8 mouse cellular contexts compared by ENCODE assay signal in genomic region chr17:24676187-24676586, GRCm38 (mm10). TPM values are rescaled to one million over a fixed set of nuclear protein-coding genes. Genes with fewer than 3 reads are reported as not detected.
DNase-seq lines count a peak whose midpoint lies in the region; ATAC-seq and TF ChIP-seq lines count a peak whose summit lies in the region.

No protein-coding gene starts in this region.

- no peak for TF ChIP-seq POLR2A in limb, embryonic 14.5 days (IDR thresholded peaks at IDR 0.05; ENCODE audit: borderline replicate concordance, extremely low read depth, insufficient read depth, insufficient read length)

- H3K4me3 ChIP-seq in midbrain, embryonic 11.5 days (ENCODE audit: low read depth, low read length): no peak overlapping the region
- no peak overlapping the region for H3K4me3 ChIP-seq in midbrain, embryonic 16.5 days (ENCODE audit: low read depth, low read length)
- H3K4me3 ChIP-seq in limb, embryonic 14.5 days (replicated peaks; ENCODE audit: low read length): no peak overlapping the region

- H3K9ac ChIP-seq in midbrain, embryonic 11.5 days (ENCODE audit: low read length): no peak overlapping the region
- no peak overlapping the region for H3K9ac ChIP-seq in midbrain, embryonic 16.5 days (ENCODE audit: low read depth, low read length)
- no peak overlapping the region for H3K9ac ChIP-seq in limb, embryonic 14.5 days (ENCODE audit: low read depth, low read length, severe bottlenecking)

- no peaks in the 10 kb centered on the region for H3K9me3 ChIP-seq in midbrain, embryonic 11.5 days (ENCODE audit: control insufficient read depth, low read length)
- H3K9me3 ChIP-seq in midbrain, embryonic 16.5 days (replicated peaks; ENCODE audit: control insufficient read depth, low read length, poor library complexity, severe bottlenecking): no peaks in the 10 kb centered on the region
- H3K9me3 ChIP-seq in limb, embryonic 14.5 days (ENCODE audit: control insufficient read depth, low read length): no peaks in the 10 kb centered on the region

- H3K36me3 ChIP-seq in midbrain, embryonic 11.5 days (ENCODE audit: control insufficient read depth, insufficient read depth, low read length): peaks cover 27% of the 10 kb centered on the region
- H3K36me3 ChIP-seq in midbrain, embryonic 16.5 days (ENCODE audit: control insufficient read depth, insufficient read depth, low read length): peaks cover 40% of the 10 kb centered on the region
- H3K36me3 ChIP-seq in limb, embryonic 14.5 days (ENCODE audit: control insufficient read depth, insufficient read depth, low read length): peaks cover 47% of the 10 kb centered on the region

- no peak overlapping the region for H3K27ac ChIP-seq in midbrain, embryonic 11.5 days (ENCODE audit: low read depth, low read length)
- no peak overlapping the region for H3K27ac ChIP-seq in midbrain, embryonic 16.5 days (ENCODE audit: low read length)
- no peak overlapping the region for H3K27ac ChIP-seq in limb, embryonic 14.5 days (replicated peaks; ENCODE audit: low read depth, low read length)

- DNase-seq in midbrain, embryonic 11.5 days (ENCODE audit: low spot score, missing footprints): peak; percentile 95
- peak; percentile 91 for DNase-seq in R1 (ENCODE audit: low read depth, low spot score)
- DNase-seq in heart, postnatal 10 days: peak; percentile 75 to 88
- peak; percentile 61 for DNase-seq in limb, embryonic 14.5 days (ENCODE audit: low spot score)
- peak; percentile 84 for DNase-seq in retina, postnatal 1 day
- no peak for DNase-seq in ovary, adult 18-20 months (ENCODE audit: low spot score)

- intact Hi-C loops in heart, postnatal 10 days (cut with DNase I): no loop called here

- no peaks in the 10 kb centered on the region for H3K27me3 ChIP-seq in midbrain, embryonic 11.5 days (ENCODE audit: control insufficient read depth, insufficient read depth, low read length)
- no peaks in the 10 kb centered on the region for H3K27me3 ChIP-seq in midbrain, embryonic 16.5 days (ENCODE audit: control insufficient read depth, insufficient read depth, low read depth, low read length)
- no peaks in the 10 kb centered on the region for H3K27me3 ChIP-seq in limb, embryonic 14.5 days (ENCODE audit: control insufficient read depth, insufficient read depth, low read length)

- ATAC-seq in midbrain, embryonic 11.5 days (ENCODE audit: low FRiP score): no peak
- ATAC-seq in midbrain, embryonic 16.5 days: no peak
- peak; percentile 71 for ATAC-seq in common myeloid progenitor, adult 5-6 weeks (replicated peaks; ENCODE audit: low read depth, poor library complexity, severe bottlenecking)
- no peak for ATAC-seq in limb, embryonic 14.5 days (ENCODE audit: low FRiP score, low read depth)

- WGBS in midbrain, embryonic 11.5 days: 59% methylated on average over 2 of the region's 2 CpGs
- 49% methylated on average over 2 of the region's 2 CpGs for WGBS in midbrain, embryonic 16.5 days
- WGBS in limb, embryonic 14.5 days: 74% methylated on average over 2 of the region's 2 CpGs

- peaks cover 10% of the 10 kb centered on the region for H3K4me1 ChIP-seq in midbrain, embryonic 11.5 days (ENCODE audit: control insufficient read depth, insufficient read depth, low read length)
- peaks cover 16% of the 10 kb centered on the region for H3K4me1 ChIP-seq in midbrain, embryonic 16.5 days (ENCODE audit: control insufficient read depth, insufficient read depth, low read length)
- peaks cover 12% of the 10 kb centered on the region for H3K4me1 ChIP-seq in limb, embryonic 14.5 days (ENCODE audit: control insufficient read depth, insufficient read depth, low read length)

- no peak overlapping the region for H3K4me2 ChIP-seq in midbrain, embryonic 11.5 days
- no peak overlapping the region for H3K4me2 ChIP-seq in midbrain, embryonic 16.5 days (ENCODE audit: low read length)
- no peak overlapping the region for H3K4me2 ChIP-seq in limb, embryonic 14.5 days (replicated peaks; ENCODE audit: low read depth, low read length, severe bottlenecking)

RNA-seq across cellular contexts. Expression of gene Zfp598, which starts 6.7 kb away (rescaled TPM):
- polyA plus RNA-seq in midbrain, embryonic 11.5 days (2014; fragmentation: Nextera tagmentation; extraction: Ambion mirVana): 23.5 and 24.9 TPM in 2 replicates
- polyA plus RNA-seq in midbrain, embryonic 16.5 days (2015; fragmentation: Nextera tagmentation; extraction: Ambion mirVana): 19.7 and 20.3 TPM in 2 replicates
- total RNA-seq in common myeloid progenitor, adult 5-6 weeks (2017): 20.0 and 25.4 TPM in 2 replicates
- total RNA-seq in heart, postnatal 10 days (2021): 10 to 100 TPM; 25.1 to 25.4 TPM
- 91.4 and 112 TPM in 2 replicates for polyA plus RNA-seq in limb, embryonic 14.5 days (2012; rRNA removed)
- polyA plus RNA-seq in limb, embryonic 14.5 days (2014; fragmentation: Nextera tagmentation; extraction: Ambion mirVana): 29.9 and 31.8 TPM in 2 replicates

RNA-seq across cellular contexts. Expression of gene Syngr3, which starts 13.6 kb away (rescaled TPM):
- 12.7 and 13.4 TPM in 2 replicates for polyA plus RNA-seq in midbrain, embryonic 11.5 days (2014; fragmentation: Nextera tagmentation; extraction: Ambion mirVana)
- 266 and 303 TPM in 2 replicates for polyA plus RNA-seq in midbrain, embryonic 16.5 days (2015; fragmentation: Nextera tagmentation; extraction: Ambion mirVana)
- total RNA-seq in common myeloid progenitor, adult 5-6 weeks (2017): not detected in 2 replicates
- not detected for total RNA-seq in heart, postnatal 10 days (2021)
- 2.6 and 3.0 TPM in 2 replicates for polyA plus RNA-seq in limb, embryonic 14.5 days (2012; rRNA removed)
- 3.1 and 4.9 TPM in 2 replicates for polyA plus RNA-seq in limb, embryonic 14.5 days (2014; fragmentation: Nextera tagmentation; extraction: Ambion mirVana)

RNA-seq across cellular contexts. Expression of gene Npw, which starts 17.9 kb away (rescaled TPM):
- polyA plus RNA-seq in midbrain, embryonic 11.5 days (2014; fragmentation: Nextera tagmentation; extraction: Ambion mirVana): not detected in 2 replicates
- 0.36 and 0.90 TPM in 2 replicates for polyA plus RNA-seq in midbrain, embryonic 16.5 days (2015; fragmentation: Nextera tagmentation; extraction: Ambion mirVana)
- 0.27 and 1.4 TPM in 2 replicates for total RNA-seq in common myeloid progenitor, adult 5-6 weeks (2017)
- not detected for total RNA-seq in heart, postnatal 10 days (2021)
- polyA plus RNA-seq in limb, embryonic 14.5 days (2012; rRNA removed): 0.47 and 0.58 TPM in 2 replicates
- 0.33 and 0.41 TPM in 2 replicates for polyA plus RNA-seq in limb, embryonic 14.5 days (2014; fragmentation: Nextera tagmentation; extraction: Ambion mirVana)

RNA-seq across cellular contexts. Expression of gene Gfer, which starts 19.8 kb away (rescaled TPM):
- 54.8 and 59.6 TPM in 2 replicates for polyA plus RNA-seq in midbrain, embryonic 11.5 days (2014; fragmentation: Nextera tagmentation; extraction: Ambion mirVana)
- polyA plus RNA-seq in midbrain, embryonic 16.5 days (2015; fragmentation: Nextera tagmentation; extraction: Ambion mirVana): 33.7 and 40.8 TPM in 2 replicates
- 30.9 and 44.6 TPM in 2 replicates for total RNA-seq in common myeloid progenitor, adult 5-6 weeks (2017)
- total RNA-seq in heart, postnatal 10 days (2021): 10 to 100 TPM; 18.9 to 19.8 TPM
- polyA plus RNA-seq in limb, embryonic 14.5 days (2012; rRNA removed): 27.3 and 34.2 TPM in 2 replicates
- 38.6 and 39.5 TPM in 2 replicates for polyA plus RNA-seq in limb, embryonic 14.5 days (2014; fragmentation: Nextera tagmentation; extraction: Ambion mirVana)

RNA-seq across cellular contexts. Expression of gene Noxo1, which starts 19.8 kb away (rescaled TPM):
- 0.97 and 1.5 TPM in 2 replicates for polyA plus RNA-seq in midbrain, embryonic 11.5 days (2014; fragmentation: Nextera tagmentation; extraction: Ambion mirVana)
- polyA plus RNA-seq in midbrain, embryonic 16.5 days (2015; fragmentation: Nextera tagmentation; extraction: Ambion mirVana): 1.9 and 2.2 TPM in 2 replicates
- 0.69 and 18.3 TPM in 2 replicates for total RNA-seq in common myeloid progenitor, adult 5-6 weeks (2017)
- 1 to 10 TPM in 1 of 2 experiments, under 1 TPM in 1; 0.93 to 2.9 TPM for total RNA-seq in heart, postnatal 10 days (2021)
- 9.2 and 11.9 TPM in 2 replicates for polyA plus RNA-seq in limb, embryonic 14.5 days (2012; rRNA removed)
- polyA plus RNA-seq in limb, embryonic 14.5 days (2014; fragmentation: Nextera tagmentation; extraction: Ambion mirVana): 3.8 and 4.5 TPM in 2 replicates

Comparison
In these comparisons a context has a peak if more than half of its experiments do, and no peak if none do; other contexts are left out.
1. RNA of gene Syngr3, which starts 13.6 kb away (polyA plus RNA-seq): 266 to 303 TPM in midbrain, embryonic 16.5 days; 12.7 to 13.4 TPM in midbrain, embryonic 11.5 days and 2.6 to 4.9 TPM in limb, embryonic 14.5 days; every median in the first group is over 10 times any median in the second.